Mouse (Mus musculus) limb, embryonic 15.5 days (tissue): ENCODE measurements at regions not wholly inside any gene's neighbourhood (a gene's known extent, or its start where the extent isn't known, plus 50 kb on each side); places are given as distances from the start of the nearest gene placed in this dataset.

ENCODE experiments used
- ATAC-seq: fragments of 200-750 bp; cut with Nextera tagmentation; 2 replicates; pipeline ENCODE4 v1.8.0; 2017; ENCODE audit warnings: low read depth, moderate TSS enrichment; ENCODE audit not compliant: insufficient number of reproducible peaks, low FRiP score, low TSS enrichment
- H3K27ac ChIP-seq: fragments of 300-500 bp; sonication (generic); 2 replicates; pipeline ENCODE4 v1.5.1; 2015; ENCODE audit warnings: moderate library complexity, mild to moderate bottlenecking, inconsistent platforms
- H3K27me3 ChIP-seq: fragments of 300-500 bp; sonication (generic); 2 replicates; pipeline ENCODE4 v1.6.1; 2015; ENCODE audit warnings: inconsistent platforms
- H3K36me3 ChIP-seq: fragments of 300-500 bp; sonication (generic); 2 replicates; pipeline ENCODE4 v1.6.1; 2015; ENCODE audit warnings: inconsistent platforms
- H3K4me1 ChIP-seq: fragments of 300-500 bp; sonication (generic); 2 replicates; pipeline ENCODE4 v1.6.1; 2015; ENCODE audit warnings: inconsistent platforms
- H3K4me2 ChIP-seq: fragments of 300-500 bp; sonication (generic); 2 replicates; pipeline ENCODE4 v1.6.1; 2015; ENCODE audit warnings: mild to moderate bottlenecking, inconsistent platforms
- H3K4me3 ChIP-seq: fragments of 300-500 bp; sonication (generic); 2 replicates; pipeline ENCODE4 v1.5.1; 2015; ENCODE audit warnings: mild to moderate bottlenecking, inconsistent platforms
- H3K9ac ChIP-seq: fragments of 300-500 bp; sonication (generic); 2 replicates; pipeline ENCODE4 v1.6.1; 2015; ENCODE audit warnings: inconsistent platforms
- H3K9me3 ChIP-seq: fragments of 300-500 bp; sonication (generic); 2 replicates; pipeline ENCODE4 v1.6.1; 2016; ENCODE audit warnings: inconsistent platforms
- WGBS: fragments of 180-500 bp; shearing (Covaris S2); methylation state at CpG from one replicate; pipeline ENCODE4 v1.1.7; 2015; 5-methylcytosine and 5-hydroxymethylcytosine counted together

GRCm38 (mm10) chr10:26434586-26434985 is 58.8 kb upstream of the L3mbtl3 start:
- Histone ChIP-seq H3K4me3 (no peak overlapping the region), H3K4me1 (no peaks in the 10 kb centered on the region), H3K4me2 (no peak overlapping the region), H3K36me3 (no peaks in the 10 kb centered on the region), H3K9ac (no peak overlapping the region), H3K27ac (no peak overlapping the region), H3K27me3 (no peaks in the 10 kb centered on the region), H3K9me3 (no peaks in the 10 kb centered on the region)
- WGBS = 91% methylated on average over 11 of the region's 11 CpGs
- ATAC-seq = no peak

DNA sequence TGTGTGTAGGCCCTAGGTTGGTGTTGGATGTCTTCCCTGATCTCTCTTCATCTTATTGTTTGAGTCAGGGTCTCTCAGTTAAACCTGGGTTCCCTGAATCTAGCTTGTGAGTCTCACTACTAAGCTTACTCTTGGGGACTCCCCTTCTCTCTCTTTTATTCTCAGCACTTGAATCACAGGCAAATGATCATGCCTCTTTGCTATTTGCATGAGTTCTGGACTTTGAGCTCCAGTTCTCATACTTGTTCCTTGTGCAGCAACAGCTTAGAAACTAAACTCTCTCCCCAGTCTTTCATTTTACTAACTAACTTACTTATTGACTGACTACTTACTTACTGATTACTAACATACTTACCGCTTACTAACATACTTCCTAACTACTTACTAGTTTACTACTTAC is 64.9 kb upstream of the L3mbtl3 start:
- Histone ChIP-seq H3K4me2 (no peak overlapping the region), H3K4me1 (no peaks in the 10 kb centered on the region), H3K27ac (no peak overlapping the region), H3K9ac (no peak overlapping the region), H3K36me3 (no peaks in the 10 kb centered on the region), H3K27me3 (no peaks in the 10 kb centered on the region), H3K9me3 (no peaks in the 10 kb centered on the region), H3K4me3 (no peak overlapping the region)
- no peak for ATAC-seq
- WGBS = 96% methylated on average over 1 of the region's 1 CpGs

DNA sequence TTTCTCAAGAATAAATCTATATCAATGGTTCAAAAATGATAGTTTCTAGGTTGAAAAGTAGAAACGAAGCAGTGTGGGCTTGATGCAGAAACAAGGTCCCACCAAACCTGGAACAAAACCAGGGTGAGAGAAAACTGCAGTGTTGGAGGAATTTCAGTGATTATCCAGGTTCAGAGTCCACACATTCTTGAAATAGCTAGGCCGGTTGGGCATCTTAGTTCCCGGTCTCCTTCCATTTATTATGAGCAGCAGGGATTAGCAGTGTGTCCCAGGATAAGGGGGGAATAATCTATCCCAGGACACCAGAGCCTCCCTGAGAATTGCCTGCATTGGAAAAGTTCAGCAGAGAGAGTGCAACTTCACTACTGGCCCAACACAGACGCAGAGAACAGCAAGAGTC is 108.5 kb upstream of the L3mbtl3 start:
- H3K4me3 ChIP-seq = no peak overlapping the region
- no peak overlapping the region for H3K27ac ChIP-seq
- no peaks in the 10 kb centered on the region for H3K4me1 ChIP-seq
- no peaks in the 10 kb centered on the region for H3K36me3 ChIP-seq
- H3K9ac ChIP-seq = no peak overlapping the region
- no peak for ATAC-seq
- 40% methylated on average over 4 of the region's 4 CpGs for WGBS
- H3K27me3 ChIP-seq = no peaks in the 10 kb centered on the region
- H3K9me3 ChIP-seq = no peaks in the 10 kb centered on the region
- H3K4me2 ChIP-seq = no peak overlapping the region

GRCm38 (mm10) chr10:26491351-26491750 is 115.6 kb upstream of the L3mbtl3 start:
- Histone ChIP-seq H3K4me3 (no peak overlapping the region), H3K36me3 (no peaks in the 10 kb centered on the region), H3K27me3 (no peaks in the 10 kb centered on the region), H3K4me2 (no peak overlapping the region), H3K9ac (no peak overlapping the region), H3K4me1 (0 out of 2 replicates have a peak, but pooled peaks cover 3% of the 10 kb centered on the region), H3K27ac (no peak overlapping the region), H3K9me3 (no peaks in the 10 kb centered on the region)
- 86% methylated on average over 5 of the region's 5 CpGs for WGBS
- no peak for ATAC-seq

- no peaks in the 10 kb centered on the region for H3K36me3 ChIP-seq
- no peak overlapping the region for H3K9ac ChIP-seq
- no peak overlapping the region for H3K4me3 ChIP-seq
- H3K27ac ChIP-seq = no peak overlapping the region
- H3K27me3 ChIP-seq = no peaks in the 10 kb centered on the region
- WGBS = 22% methylated on average over 11 of the region's 11 CpGs
- no peaks in the 10 kb centered on the region for H3K9me3 ChIP-seq
- ATAC-seq = no peak
- no peak overlapping the region for H3K4me2 ChIP-seq
- 0 out of 2 replicates have a peak, but pooled peaks cover 3% of the 10 kb centered on the region for H3K4me1 ChIP-seq
These were observed 116.4 kb upstream of the L3mbtl3 start for GRCm38 (mm10) chr10:26492146-26492545.

GRCm38 (mm10) chr10:26492856-26493484 is 117.2 kb upstream of the L3mbtl3 start:
- no peak overlapping the region for H3K4me2 ChIP-seq
- H3K27me3 ChIP-seq = no peaks in the 10 kb centered on the region
- no peaks in the 10 kb centered on the region for H3K36me3 ChIP-seq
- 74% methylated on average over 13 of the region's 13 CpGs for WGBS
- H3K9ac ChIP-seq = no peak overlapping the region
- H3K27ac ChIP-seq = no peak overlapping the region
- no peak for ATAC-seq
- H3K4me1 ChIP-seq = 0 out of 2 replicates have a peak, but pooled peaks cover 3% of the 10 kb centered on the region
- no peaks in the 10 kb centered on the region for H3K9me3 ChIP-seq
- no peak overlapping the region for H3K4me3 ChIP-seq

GRCm38 (mm10) chr10:26493801-26494200 is 118.0 kb upstream of the L3mbtl3 start:
- no peaks in the 10 kb centered on the region for H3K27me3 ChIP-seq
- H3K9ac ChIP-seq = no peak overlapping the region
- no peak overlapping the region for H3K27ac ChIP-seq
- no peaks in the 10 kb centered on the region for H3K9me3 ChIP-seq
- no peak overlapping the region for H3K4me3 ChIP-seq
- WGBS = 82% methylated on average over 2 of the region's 2 CpGs
- H3K4me2 ChIP-seq = no peak overlapping the region
- H3K4me1 ChIP-seq = 0 out of 2 replicates have a peak, but pooled peaks cover 3% of the 10 kb centered on the region
- H3K36me3 ChIP-seq = no peaks in the 10 kb centered on the region
- ATAC-seq = no peak

DNA sequence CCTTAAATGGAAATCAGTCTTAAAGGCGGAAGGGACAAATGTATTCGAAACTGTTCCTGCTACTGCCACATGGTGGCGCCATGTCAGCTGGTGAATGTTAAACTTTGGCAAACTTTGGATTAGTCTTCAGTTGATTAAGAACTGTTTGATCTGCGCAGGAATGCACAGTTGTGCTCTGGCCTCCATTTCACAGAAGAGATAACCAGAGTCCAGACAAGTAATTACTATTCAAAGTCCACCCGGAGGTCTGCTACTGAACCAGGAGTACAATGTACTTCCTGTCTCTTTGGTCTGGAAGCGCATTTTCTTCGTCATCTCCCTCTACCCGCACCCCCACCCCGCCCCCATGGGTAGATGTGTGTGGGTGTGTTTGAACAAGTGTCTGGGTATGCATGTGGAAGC is 118.6 kb upstream of the L3mbtl3 start:
- WGBS = 67% methylated on average over 9 of the region's 9 CpGs
- no peaks in the 10 kb centered on the region for H3K9me3 ChIP-seq
- no peak overlapping the region for H3K4me2 ChIP-seq
- H3K27me3 ChIP-seq = no peaks in the 10 kb centered on the region
- H3K36me3 ChIP-seq = no peaks in the 10 kb centered on the region
- no peak overlapping the region for H3K4me3 ChIP-seq
- H3K9ac ChIP-seq = no peak overlapping the region
- 0 out of 2 replicates have a peak, but pooled peaks cover 3% of the 10 kb centered on the region for H3K4me1 ChIP-seq
- H3K27ac ChIP-seq = no peak overlapping the region
- no peak for ATAC-seq

DNA sequence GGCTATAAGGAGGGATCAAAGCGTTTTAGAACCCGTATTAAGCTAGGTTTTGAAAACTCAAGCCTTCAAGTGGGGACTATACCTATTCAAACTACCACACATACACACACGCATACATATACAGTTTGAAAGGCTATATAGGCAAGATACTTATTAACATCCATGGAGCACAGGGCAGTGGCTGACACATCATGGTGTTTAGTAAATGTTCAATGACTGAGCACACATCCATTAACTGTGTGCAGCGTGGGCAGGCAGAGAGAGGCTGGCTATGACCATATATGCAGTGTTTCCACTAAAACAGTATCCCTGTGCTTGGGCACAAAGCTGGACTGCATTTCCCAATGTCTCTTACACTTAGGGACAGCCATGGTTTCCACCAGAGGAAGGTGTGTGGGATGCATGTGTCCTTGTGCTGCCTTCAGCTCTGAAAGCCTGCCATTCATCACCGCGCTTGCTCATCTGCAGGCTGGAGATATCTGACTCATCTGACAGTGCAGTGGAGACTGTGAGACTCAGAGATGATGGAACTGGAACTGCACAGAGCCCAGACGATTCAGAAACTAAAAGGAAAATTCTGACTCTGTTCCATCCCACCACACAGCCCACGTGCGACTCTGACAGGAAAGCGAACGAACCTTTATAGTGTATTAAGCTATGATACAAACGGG is 124.6 kb upstream of the L3mbtl3 start:
- Histone ChIP-seq H3K4me1 (no peaks in the 10 kb centered on the region), H3K9me3 (no peaks in the 10 kb centered on the region), H3K27me3 (no peaks in the 10 kb centered on the region), H3K9ac (no peak overlapping the region), H3K4me3 (no peak overlapping the region), H3K36me3 (no peaks in the 10 kb centered on the region), H3K27ac (no peak overlapping the region), H3K4me2 (no peak overlapping the region)
- no peak for ATAC-seq
- 69% methylated on average over 12 of the region's 12 CpGs for WGBS

- Histone ChIP-seq H3K27me3 (no peaks in the 10 kb centered on the region), H3K27ac (no peak overlapping the region), H3K4me2 (no peak overlapping the region), H3K9me3 (no peaks in the 10 kb centered on the region), H3K36me3 (no peaks in the 10 kb centered on the region), H3K4me3 (no peak overlapping the region), H3K9ac (no peak overlapping the region), H3K4me1 (no peaks in the 10 kb centered on the region)
- ATAC-seq = no peak
- WGBS = 65% methylated on average over 6 of the region's 6 CpGs
These were observed 145.1 kb upstream of the L3mbtl3 start for GRCm38 (mm10) chr10:26520879-26521278.

GRCm38 (mm10) chr10:26525848-26526546 is 150.2 kb upstream of the L3mbtl3 start:
- H3K27ac ChIP-seq = no peak overlapping the region
- no peaks in the 10 kb centered on the region for H3K36me3 ChIP-seq
- H3K4me2 ChIP-seq = no peak overlapping the region
- H3K4me1 ChIP-seq = no peaks in the 10 kb centered on the region
- no peaks in the 10 kb centered on the region for H3K27me3 ChIP-seq
- ATAC-seq = no peak
- no peaks in the 10 kb centered on the region for H3K9me3 ChIP-seq
- H3K9ac ChIP-seq = no peak overlapping the region
- no peak overlapping the region for H3K4me3 ChIP-seq
- WGBS = 62% methylated on average over 4 of the region's 4 CpGs

- Histone ChIP-seq H3K9ac (no peak overlapping the region), H3K27me3 (no peaks in the 10 kb centered on the region), H3K4me3 (no peak overlapping the region), H3K9me3 (no peaks in the 10 kb centered on the region), H3K4me1 (no peaks in the 10 kb centered on the region), H3K36me3 (no peaks in the 10 kb centered on the region), H3K4me2 (no peak overlapping the region), H3K27ac (no peak overlapping the region)
- no peak for ATAC-seq
These were observed 164.4 kb upstream of the L3mbtl3 start for GRCm38 (mm10) chr10:26540189-26540588.
